Mouse (Mus musculus) heart, postnatal 25 days (tissue): Measurements from ENCODE around the gene Kif3c. TPM values are rescaled to one million over a fixed set of nuclear protein-coding genes. Genes with fewer than 3 reads are reported as not detected.

Experiments
- total RNA-seq, 2 experiments: library from RNA; stranded (reverse); gene quantifications; 2 replicates each; pipeline ENCODE4 v1.2.3; 2021

Gene Kif3c
- total RNA-seq, 2 experiments from 2014 or later = 3.8 to 4.4 TPM

Other genes with a start within 250 kb of the Kif3c start
- 100 to 1,000 TPM; 120 to 135 TPM for gene Rab10, start 55.2 kb upstream of the Kif3c start, total RNA-seq
- gene Asxl2, start 61.7 kb downstream of the Kif3c start, total RNA-seq = 10 to 100 TPM; 17.0 to 20.4 TPM
- gene Dtnb, start 207.2 kb downstream of the Kif3c start, total RNA-seq = 1 to 10 TPM; 5.3 to 5.4 TPM